Mouse (Mus musculus) urinary bladder, postnatal 10 days (tissue): ENCODE results near the gene Olfr623.

Source experiments
- DNase-seq: peaks from one replicate; pipeline ENCODE4 v3.0.0; 2022; ENCODE audit warnings: low spot score

The Olfr623 gene

DNA sequence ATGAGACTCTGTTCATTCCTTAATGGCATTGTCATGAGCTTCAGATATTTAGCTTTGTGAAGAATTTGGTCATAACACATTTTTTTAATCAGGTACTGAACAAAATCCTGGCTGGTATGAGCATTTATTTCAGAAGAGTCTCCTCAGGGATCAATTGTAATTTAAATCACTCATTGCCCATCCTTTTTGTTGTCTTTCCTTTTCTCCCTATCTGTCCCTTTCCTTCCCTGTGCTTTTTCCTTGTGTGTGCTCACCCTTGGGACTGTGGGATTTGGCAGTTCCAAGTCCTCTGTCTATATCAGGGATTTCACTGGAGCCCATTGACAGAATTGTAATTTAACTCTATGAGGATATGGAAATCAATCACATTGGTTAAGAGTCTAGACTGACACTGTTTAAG is at the start of gene Olfr623:
Gene Olfr623, minus strand, starts transcription at position 101 of the 400 bp plus-strand sequence.
- no peak for DNase-seq

DNA sequence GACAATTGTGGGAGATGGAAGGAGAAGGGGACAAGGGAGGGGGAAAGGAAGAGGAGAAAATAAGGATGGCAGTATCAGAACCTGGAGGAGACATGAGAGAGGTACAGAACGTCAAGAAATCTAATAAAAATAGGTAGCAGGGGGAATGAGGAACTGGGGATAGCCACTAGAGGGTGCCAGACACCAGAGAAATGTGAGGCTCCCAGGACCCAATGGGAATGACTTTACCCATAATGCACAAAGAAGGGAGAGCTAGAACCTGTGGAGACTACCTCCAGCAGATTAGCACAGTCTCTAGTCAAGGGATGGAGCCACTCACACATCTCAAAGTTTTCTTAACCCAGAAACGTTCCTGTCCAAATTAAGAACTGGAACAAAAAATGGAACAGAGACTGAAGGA is 48.5 kb upstream of the Olfr623 start:
- DNase-seq: no peak

DNA sequence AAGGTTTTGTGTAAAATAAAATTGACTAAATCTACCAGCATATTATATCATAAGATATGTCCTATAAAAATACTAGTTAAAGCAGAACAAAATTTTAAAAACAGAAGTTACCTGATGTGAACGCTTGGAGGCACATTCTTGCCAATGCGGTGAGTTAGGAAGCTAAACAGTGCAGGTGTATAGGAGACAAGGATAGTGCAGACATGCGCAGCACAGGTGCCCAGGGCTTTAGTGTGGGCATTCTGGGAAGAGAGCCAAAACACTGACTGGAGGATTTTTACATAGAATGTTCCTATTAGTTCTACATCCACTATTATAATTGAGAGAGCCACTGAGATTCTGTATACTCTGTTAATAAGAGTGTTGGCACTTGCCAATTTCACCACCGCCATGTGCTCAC is 36.0 kb upstream of the Olfr623 start:
- no peak for DNase-seq

DNA sequence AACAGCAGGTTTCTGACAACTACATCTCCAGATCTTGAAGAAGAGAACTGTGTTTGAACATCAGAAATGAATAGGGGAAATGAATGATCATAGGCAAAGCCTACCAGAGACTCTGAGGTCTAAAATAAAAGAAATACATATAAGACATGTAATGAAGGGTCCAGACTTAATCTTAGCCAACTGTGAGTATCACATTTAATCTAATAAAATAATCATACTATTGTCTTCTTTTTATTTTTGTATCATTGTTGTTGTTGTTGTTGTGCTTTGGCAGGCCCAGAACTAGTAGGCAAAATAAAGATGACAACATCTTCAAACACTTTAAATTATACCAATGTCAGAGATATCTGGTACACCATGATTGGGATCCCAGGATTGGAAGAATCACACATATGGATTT is 18.9 kb upstream of the Olfr623 start, which contains the start of gene Olfr625-ps1:
Gene Olfr625-ps1, plus strand, starts transcription at position 301 of the 400 bp plus-strand sequence.
- DNase-seq: no peak

DNA sequence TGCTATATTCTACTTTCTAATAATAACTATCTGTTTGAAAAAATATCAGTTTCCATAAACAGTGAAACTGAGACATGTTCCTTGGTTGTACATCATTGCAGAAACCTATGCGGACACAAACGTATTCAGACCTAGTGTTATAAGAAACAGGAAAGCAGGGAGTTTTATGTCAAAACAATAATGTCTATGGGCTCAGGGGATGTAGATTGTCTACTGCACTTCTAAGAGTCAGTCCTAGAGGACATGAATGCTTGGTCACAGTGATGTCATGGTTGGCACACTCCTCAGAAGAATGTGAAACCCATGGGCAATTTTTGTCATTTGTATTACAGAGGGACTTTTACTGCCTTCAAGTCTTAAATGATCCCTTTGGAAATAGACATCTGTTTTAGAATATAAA is 7.6 kb upstream of the Olfr623 start, which contains the start of gene Olfr624:
Gene Olfr624, minus strand, starts transcription at position 101 of the 400 bp plus-strand sequence.
- DNase-seq: no peak

DNA sequence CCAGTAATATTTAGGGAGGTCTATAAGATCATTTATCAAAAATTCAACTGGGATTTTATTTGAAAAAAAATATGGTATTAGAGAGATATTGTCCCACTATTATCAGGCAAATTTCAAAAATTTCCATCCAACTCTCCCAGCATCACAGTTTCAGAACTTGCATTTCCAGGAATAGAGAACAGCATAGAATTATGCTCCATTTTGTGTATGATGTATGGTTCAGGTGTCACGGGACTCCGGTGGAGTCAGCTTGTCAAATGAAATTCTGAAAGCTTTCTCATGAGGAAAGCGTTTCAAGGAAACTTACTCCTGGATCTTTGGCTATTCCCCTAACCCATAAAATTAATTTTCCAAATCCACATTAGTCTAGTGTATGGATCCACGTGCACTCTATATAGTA is 19.4 kb downstream of the Olfr623 start:
- no peak for DNase-seq

DNA sequence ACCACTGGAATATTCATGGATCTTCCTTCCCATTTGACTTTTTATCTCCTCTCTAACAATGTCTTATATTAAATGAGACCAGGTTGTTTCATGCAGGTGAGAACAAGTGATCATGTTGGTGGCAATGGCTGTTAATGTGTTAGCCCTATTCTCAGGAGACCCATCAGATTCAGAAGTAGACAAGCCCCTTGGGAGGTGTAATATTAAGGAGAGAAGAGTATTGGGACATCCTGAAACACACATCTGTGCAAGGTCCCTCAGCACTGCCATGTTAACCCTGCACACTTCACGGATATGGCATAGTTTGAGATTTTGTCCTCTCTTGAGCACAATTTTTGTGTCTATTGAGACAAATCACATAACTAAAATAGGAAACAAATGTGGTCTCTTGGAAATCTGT is 20.9 kb downstream of the Olfr623 start, which contains the start of gene Olfr622:
Gene Olfr622, minus strand, starts transcription at position 101 of the 400 bp plus-strand sequence.
- no peak for DNase-seq

DNA sequence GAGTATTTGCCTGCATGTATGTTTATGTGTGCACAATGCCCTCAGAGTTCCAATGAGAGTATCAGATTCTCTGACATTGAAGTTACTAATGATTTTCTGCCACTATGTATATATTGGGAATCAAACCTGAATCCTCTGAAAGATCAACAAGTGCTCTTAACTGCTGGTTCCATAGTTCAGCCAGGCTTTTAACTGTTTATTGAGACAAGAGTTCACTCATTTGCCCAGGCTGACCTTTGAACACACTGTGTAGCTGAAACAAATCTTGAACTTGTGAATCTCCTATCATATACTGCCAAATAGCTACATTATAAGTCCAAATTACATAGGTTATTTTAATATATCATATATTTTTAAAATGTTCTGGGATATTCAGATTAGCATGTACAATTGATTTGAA is 26.7 kb downstream of the Olfr623 start:
- DNase-seq: no peak

DNA sequence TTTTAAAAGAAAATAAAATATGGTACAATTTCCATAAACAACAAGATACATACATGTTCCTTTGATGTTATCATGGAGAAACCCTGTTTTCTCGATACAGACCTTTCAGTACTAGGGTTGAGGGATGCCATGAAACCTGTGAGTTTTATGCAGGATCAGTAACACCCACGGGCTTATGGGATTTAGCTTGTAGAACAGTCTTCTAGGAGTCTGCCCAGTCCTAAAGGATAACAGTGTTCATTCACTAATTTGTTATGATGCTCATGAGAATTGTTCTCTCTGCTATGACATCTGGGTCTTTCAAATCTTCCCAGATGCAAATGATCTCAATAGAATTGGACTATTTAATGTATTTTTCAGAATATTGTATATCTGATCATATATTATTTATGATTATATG is 51.1 kb downstream of the Olfr623 start, which contains the start of gene Olfr620:
Gene Olfr620, minus strand, starts transcription at position 101 of the 400 bp plus-strand sequence.
- DNase-seq: no peak
